Mouse (Mus musculus): ENCODE measurements around the gene E130114P18Rik. TPM values are rescaled to one million over a fixed set of nuclear protein-coding genes. Genes with fewer than 3 reads are reported as not detected.

The E130114P18Rik gene
- polyA plus RNA-seq, 1 experiment, result not detected

GRCm38 (mm10) chr4:97775494-97776265 lies 2.2 kb downstream of the E130114P18Rik start:
- H3K4me3 ChIP-seq (ENCODE audit: insufficient read depth, low read depth, low read length), result peak overlapping the region; percentile 43
- H3K4me1 ChIP-seq (ENCODE audit: control insufficient read depth, insufficient read depth, insufficient read length, low read length), result no peaks in the 10 kb centered on the region
- H3K27ac ChIP-seq (replicated peaks; ENCODE audit: low read depth, low read length), result peak overlapping the region; percentile 20

DNA sequence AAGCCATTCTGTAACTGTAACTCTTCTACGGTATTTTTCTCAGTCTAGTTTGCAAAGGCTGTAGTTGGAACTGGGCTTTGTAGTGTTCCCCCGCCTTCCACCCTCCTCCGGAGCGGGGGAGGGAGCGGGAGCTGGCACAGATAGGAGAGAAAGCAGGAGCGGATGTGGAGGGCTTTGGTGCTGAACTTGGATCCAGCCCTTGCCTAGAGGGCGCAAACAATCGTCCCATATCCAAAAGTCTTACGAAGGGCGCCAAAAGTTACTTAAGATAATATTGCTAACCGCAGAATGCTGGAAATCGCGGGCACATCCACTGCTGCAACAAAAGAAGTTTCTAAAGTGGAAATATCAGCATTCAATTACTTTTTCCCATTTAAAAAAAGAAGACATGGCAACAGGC lies 2.8 kb downstream of the E130114P18Rik start:
- peak overlapping the region; percentile 43 for H3K4me3 ChIP-seq (ENCODE audit: insufficient read depth, low read depth, low read length)
- H3K27ac ChIP-seq (replicated peaks; ENCODE audit: low read depth, low read length), result peak overlapping the region; percentile 0; the same call in 1 of the 2 replicates
- no peaks in the 10 kb centered on the region for H3K4me1 ChIP-seq (ENCODE audit: control insufficient read depth, insufficient read depth, insufficient read length, low read length)

DNA sequence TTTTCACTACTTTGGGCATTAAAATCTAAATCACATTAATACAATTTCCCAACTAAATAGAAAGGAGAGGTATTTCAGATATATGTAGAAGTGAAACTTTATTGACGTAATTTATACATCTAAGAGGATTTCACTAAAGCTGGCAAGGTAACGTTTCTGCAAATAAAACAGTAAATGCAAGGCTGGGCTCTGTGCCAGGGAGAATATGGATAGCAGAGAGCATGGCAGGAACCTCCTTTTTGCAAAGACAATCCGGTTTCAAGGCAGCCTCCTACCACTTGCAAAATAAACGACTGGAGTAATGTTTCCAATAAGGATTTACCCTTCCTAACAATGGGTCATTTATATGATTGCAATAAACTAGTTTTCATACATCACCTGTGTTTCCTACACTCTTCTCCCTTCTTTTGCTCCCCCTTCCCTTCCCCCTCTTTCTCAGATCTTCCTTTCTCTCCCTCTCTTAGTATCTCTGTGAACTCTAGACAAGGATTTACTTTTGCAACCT lies 3.4 kb downstream of the E130114P18Rik start:
- peak overlapping the region; percentile 0; the same call in 1 of the 2 replicates for H3K27ac ChIP-seq (replicated peaks; ENCODE audit: low read depth, low read length)
- H3K4me1 ChIP-seq (ENCODE audit: control insufficient read depth, insufficient read depth, insufficient read length, low read length), result no peaks in the 10 kb centered on the region
- H3K4me3 ChIP-seq (ENCODE audit: insufficient read depth, low read depth, low read length), result no peak overlapping the region

- no peak overlapping the region for H3K27ac ChIP-seq (replicated peaks; ENCODE audit: low read depth, low read length)
- H3K4me3 ChIP-seq (ENCODE audit: insufficient read depth, low read depth, low read length), result peak overlapping the region; percentile 20; the same call in 1 of the 2 replicates
- no peaks in the 10 kb centered on the region for H3K4me1 ChIP-seq (ENCODE audit: control insufficient read depth, insufficient read depth, insufficient read length, low read length)
Measured at GRCm38 (mm10) chr4:97773791-97774190, 4.1 kb downstream of the E130114P18Rik start.

GRCm38 (mm10) chr4:97773110-97773593 lies 4.7 kb downstream of the E130114P18Rik start:
- H3K4me3 ChIP-seq (ENCODE audit: insufficient read depth, low read depth, low read length), result peak overlapping the region; percentile 45
- H3K27ac ChIP-seq (replicated peaks; ENCODE audit: low read depth, low read length), result no peak overlapping the region
- no peaks in the 10 kb centered on the region for H3K4me1 ChIP-seq (ENCODE audit: control insufficient read depth, insufficient read depth, insufficient read length, low read length)

DNA sequence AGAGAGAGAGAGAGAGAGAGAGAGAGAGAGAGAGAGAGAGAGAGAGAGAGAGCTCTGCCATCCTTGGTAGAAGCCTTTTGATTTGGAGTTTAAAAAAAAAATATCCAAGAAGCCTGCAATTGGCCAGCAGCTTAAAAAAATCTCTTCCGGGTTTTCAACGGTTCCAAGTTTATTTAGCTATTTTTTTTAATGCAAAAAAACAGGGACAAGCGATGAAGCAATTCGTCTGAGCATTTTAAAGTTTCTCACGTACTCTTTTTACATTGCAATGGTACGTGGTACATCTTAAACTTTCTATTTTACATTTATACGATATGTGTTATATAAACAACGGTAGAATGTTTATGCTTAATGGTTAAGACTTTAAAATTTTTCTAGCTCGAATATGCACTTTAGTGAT lies 5.2 kb downstream of the E130114P18Rik start, which contains the start of gene Nfia:
Gene Nfia (plus strand): TSS at position 94 of the 400 bp plus-strand sequence.
- H3K27ac ChIP-seq (replicated peaks; ENCODE audit: low read depth, low read length), result peak within 1 kb of the TSS; percentile 88
- H3K4me1 ChIP-seq (ENCODE audit: control insufficient read depth, insufficient read depth, insufficient read length, low read length), result no peaks in the 10 kb centered on the region
- peak within 1 kb of the TSS; percentile 73 for H3K4me3 ChIP-seq (ENCODE audit: insufficient read depth, low read depth, low read length)

DNA sequence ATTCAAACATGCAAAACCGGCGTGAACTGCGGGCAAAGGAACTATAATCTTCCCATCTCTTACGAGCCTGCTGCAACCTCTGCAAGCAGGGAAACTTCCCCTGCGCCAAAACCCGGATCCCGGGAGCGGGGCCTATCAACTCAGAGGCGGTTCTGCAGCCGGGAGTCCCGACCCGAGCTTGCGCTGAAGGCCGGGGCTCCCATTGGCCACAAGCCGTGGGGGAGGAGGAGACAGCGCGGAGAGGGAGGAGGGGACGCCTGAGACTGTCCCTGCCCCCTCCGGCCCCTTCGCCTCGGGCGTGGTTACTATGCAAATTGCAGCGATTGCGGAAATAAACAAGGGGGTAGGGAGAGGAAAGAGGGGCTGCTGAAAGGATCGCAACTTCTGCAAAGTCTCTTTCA lies 5.8 kb downstream of the E130114P18Rik start:
- Histone ChIP-seq H3K27ac (replicated peaks; ENCODE audit: low read depth, low read length) (peak overlapping the region; percentile 88), H3K4me1 (ENCODE audit: control insufficient read depth, insufficient read depth, insufficient read length, low read length) (no peaks in the 10 kb centered on the region), H3K4me3 (ENCODE audit: insufficient read depth, low read depth, low read length) (peak overlapping the region; percentile 73)

GRCm38 (mm10) chr4:97771426-97771825 lies 6.5 kb downstream of the E130114P18Rik start:
- Histone ChIP-seq H3K4me3 (ENCODE audit: insufficient read depth, low read depth, low read length) (peak overlapping the region; percentile 69), H3K27ac (replicated peaks; ENCODE audit: low read depth, low read length) (peak overlapping the region; percentile 70), H3K4me1 (ENCODE audit: control insufficient read depth, insufficient read depth, insufficient read length, low read length) (no peaks in the 10 kb centered on the region)

GRCm38 (mm10) chr4:97769861-97770260 lies 8.0 kb downstream of the E130114P18Rik start:
- Histone ChIP-seq H3K27ac (replicated peaks; ENCODE audit: low read depth, low read length) (no peak overlapping the region), H3K4me3 (ENCODE audit: insufficient read depth, low read depth, low read length) (no peak overlapping the region), H3K4me1 (ENCODE audit: control insufficient read depth, insufficient read depth, insufficient read length, low read length) (peaks cover 2% of the 10 kb centered on the region; the same call in 1 of the 2 replicates)

DNA sequence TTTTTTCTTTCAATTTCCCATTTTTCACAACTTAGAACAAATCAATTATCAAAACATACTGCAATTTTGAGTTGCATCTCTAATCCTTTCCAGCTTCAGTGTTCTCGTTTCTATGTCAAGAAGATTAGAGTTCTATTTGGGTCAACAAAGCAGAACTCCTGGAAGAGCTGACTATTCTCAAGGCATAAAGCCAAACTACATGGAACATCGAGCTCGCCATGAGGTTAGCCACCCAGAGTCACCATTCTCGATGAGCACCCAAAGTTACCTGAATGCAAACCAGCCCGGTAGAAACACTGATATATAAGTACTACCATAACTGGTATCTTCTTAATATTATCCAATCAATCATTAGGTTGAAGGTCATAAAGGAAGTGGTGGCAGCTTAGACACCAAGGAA lies 10.4 kb downstream of the E130114P18Rik start:
- Histone ChIP-seq H3K4me3 (ENCODE audit: insufficient read depth, low read depth, low read length) (no peak overlapping the region), H3K4me1 (ENCODE audit: control insufficient read depth, insufficient read depth, insufficient read length, low read length) (peaks cover 2% of the 10 kb centered on the region; the same call in 1 of the 2 replicates), H3K27ac (replicated peaks; ENCODE audit: low read depth, low read length) (no peak overlapping the region)

GRCm38 (mm10) chr4:97767025-97767424 lies 10.9 kb downstream of the E130114P18Rik start:
- peaks cover 2% of the 10 kb centered on the region; the same call in 1 of the 2 replicates for H3K4me1 ChIP-seq (ENCODE audit: control insufficient read depth, insufficient read depth, insufficient read length, low read length)
- no peak overlapping the region for H3K4me3 ChIP-seq (ENCODE audit: insufficient read depth, low read depth, low read length)
- no peak overlapping the region for H3K27ac ChIP-seq (replicated peaks; ENCODE audit: low read depth, low read length)

DNA sequence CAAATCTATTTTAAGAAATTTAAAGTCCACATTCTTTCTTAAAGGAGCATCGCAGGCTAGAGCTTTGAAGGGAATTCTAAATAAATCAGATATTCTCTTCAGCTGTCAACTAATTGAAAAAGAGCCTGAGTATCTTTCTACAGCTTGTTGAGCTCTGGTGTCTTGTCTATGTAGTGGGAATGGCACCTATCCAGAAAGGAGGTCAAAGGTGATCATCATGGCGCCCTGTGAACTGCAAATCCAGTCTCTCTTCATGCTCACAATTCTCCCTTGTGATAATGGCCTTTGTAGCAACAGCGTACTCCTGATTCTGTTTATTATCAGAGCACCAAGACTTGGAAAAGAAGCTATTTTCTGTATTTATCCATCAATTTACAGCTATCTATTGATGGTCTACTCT lies 11.8 kb downstream of the E130114P18Rik start:
- Histone ChIP-seq H3K4me1 (ENCODE audit: control insufficient read depth, insufficient read depth, insufficient read length, low read length) (peaks cover 2% of the 10 kb centered on the region; the same call in 1 of the 2 replicates), H3K27ac (replicated peaks; ENCODE audit: low read depth, low read length) (peak overlapping the region; percentile 41; the same call in 1 of the 2 replicates), H3K4me3 (ENCODE audit: insufficient read depth, low read depth, low read length) (no peak overlapping the region)

DNA sequence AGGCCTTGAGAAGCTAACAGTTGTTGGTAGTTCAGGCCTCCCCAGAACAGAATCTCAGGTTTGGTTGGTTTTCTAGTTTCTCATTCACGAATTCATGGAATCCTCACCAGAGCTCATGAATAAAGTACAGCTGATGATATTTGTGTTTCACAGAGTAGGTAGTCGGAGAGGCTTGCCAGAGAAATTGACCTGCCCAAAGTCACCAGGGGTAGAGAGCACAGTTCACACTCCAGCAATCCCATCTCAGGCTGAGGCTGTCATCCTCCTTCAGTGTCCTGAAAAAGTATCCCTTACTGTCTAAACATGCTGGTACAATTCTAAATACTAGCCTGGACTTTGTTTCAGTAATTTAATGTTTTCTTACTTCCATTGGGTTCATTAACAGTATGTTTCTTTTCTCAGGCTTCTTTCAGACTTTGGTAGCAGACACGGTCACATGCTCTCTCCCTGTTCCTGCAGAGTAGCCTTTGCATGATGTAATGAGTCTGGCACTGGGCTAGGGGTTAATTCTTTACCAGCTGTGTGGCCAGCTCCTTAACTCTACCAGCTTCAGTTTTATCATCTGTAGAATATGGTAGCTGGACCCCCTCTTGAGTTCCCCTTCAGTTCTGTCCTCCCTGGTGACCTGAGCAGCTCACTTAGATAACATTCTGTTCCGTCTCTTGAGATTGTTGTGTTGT lies 12.4 kb downstream of the E130114P18Rik start:
- H3K4me1 ChIP-seq (ENCODE audit: control insufficient read depth, insufficient read depth, insufficient read length, low read length), result peaks cover 2% of the 10 kb centered on the region; the same call in 1 of the 2 replicates
- H3K4me3 ChIP-seq (ENCODE audit: insufficient read depth, low read depth, low read length), result no peak overlapping the region
- H3K27ac ChIP-seq (replicated peaks; ENCODE audit: low read depth, low read length), result peak overlapping the region; percentile 90

- peaks cover 2% of the 10 kb centered on the region; the same call in 1 of the 2 replicates for H3K4me1 ChIP-seq (ENCODE audit: control insufficient read depth, insufficient read depth, insufficient read length, low read length)
- no peak overlapping the region for H3K27ac ChIP-seq (replicated peaks; ENCODE audit: low read depth, low read length)
- H3K4me3 ChIP-seq (ENCODE audit: insufficient read depth, low read depth, low read length), result no peak overlapping the region
Measured at GRCm38 (mm10) chr4:97764616-97765015, 13.3 kb downstream of the E130114P18Rik start.

DNA sequence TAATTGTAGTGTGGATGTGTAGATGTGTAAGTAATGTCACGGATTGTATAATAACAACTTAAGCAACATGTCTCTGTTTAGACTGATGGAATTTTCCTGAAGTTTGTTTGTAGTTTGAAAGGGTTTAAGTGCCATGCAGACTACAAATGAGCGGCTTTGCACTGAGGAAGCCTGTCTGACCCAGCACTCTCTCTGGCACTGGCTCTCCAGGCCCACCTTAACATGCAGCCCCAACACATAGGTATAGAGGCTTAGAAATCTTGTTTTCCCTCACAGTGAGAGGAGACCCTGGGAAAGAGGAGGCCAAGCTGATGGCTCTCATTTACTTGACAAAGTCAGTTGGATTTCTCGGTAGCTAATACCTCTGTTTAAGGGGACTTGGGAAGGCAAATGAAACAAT lies 19.2 kb downstream of the E130114P18Rik start:
- H3K4me1 ChIP-seq (ENCODE audit: control insufficient read depth, insufficient read depth, insufficient read length, low read length), result peaks cover 4% of the 10 kb centered on the region; the same call in 1 of the 2 replicates
- peak overlapping the region; percentile 78; the same call in 1 of the 2 replicates for H3K27ac ChIP-seq (replicated peaks; ENCODE audit: low read depth, low read length)
- no peak overlapping the region for H3K4me3 ChIP-seq (ENCODE audit: insufficient read depth, low read depth, low read length)
